Mouse (Mus musculus) neural tube, embryonic 10.5 days (tissue): ENCODE data around the gene Zfp827.

Experiments used
- DNase-seq: peaks from one replicate; pipeline ENCODE4 v3.0.0-alpha.2; 2017; ENCODE audit warnings: low spot score; ENCODE audit errors: extremely low spot score

The Zfp827 gene

GRCm38 (mm10) chr8:79209641-79210358 is 181.6 kb downstream of the Zfp827 start:
- DNase-seq: peak; percentile 68

- no peak for DNase-seq
Observed at GRCm38 (mm10) chr8:79211630-79212029, 183.4 kb downstream of the Zfp827 start.

GRCm38 (mm10) chr8:79222106-79222751 is 194.0 kb downstream of the Zfp827 start:
- no peak for DNase-seq

- no peak for DNase-seq
Observed at GRCm38 (mm10) chr8:79222752-79223141, 194.5 kb downstream of the Zfp827 start.

GRCm38 (mm10) chr8:79224363-79224762 is 196.1 kb downstream of the Zfp827 start:
- DNase-seq: no peak

- no peak for DNase-seq
Observed at GRCm38 (mm10) chr8:79225586-79225985, 197.3 kb downstream of the Zfp827 start.

GRCm38 (mm10) chr8:79226046-79226445 is 197.8 kb downstream of the Zfp827 start:
- DNase-seq: no peak

- DNase-seq: no peak
Observed at GRCm38 (mm10) chr8:79227194-79227593, 199.0 kb downstream of the Zfp827 start.

GRCm38 (mm10) chr8:79227916-79228315 is 199.7 kb downstream of the Zfp827 start:
- no peak for DNase-seq

GRCm38 (mm10) chr8:79229266-79229888 is 201.1 kb downstream of the Zfp827 start:
- no peak for DNase-seq

GRCm38 (mm10) chr8:79239320-79239719 is 211.1 kb downstream of the Zfp827 start:
- DNase-seq: no peak

- no peak for DNase-seq
Observed at GRCm38 (mm10) chr8:79239996-79240395, 211.8 kb downstream of the Zfp827 start.
